Mouse (Mus musculus) limb, embryonic 12.5 days (tissue): ENCODE data around the gene Ube2g2. TPM values are rescaled to one million over a fixed set of nuclear protein-coding genes. Genes with fewer than 3 reads are reported as not detected.
A peak's percentile ranks its signal among the peaks of the same experiment; 100 is the strongest.
"Not testable (repeated sequence)": the region's sequence is repeated elsewhere in the genome, so short reads cannot be mapped to it uniquely, and the experiment has no call there.

ENCODE experiments used
- ATAC-seq: fragments of 200-750 bp; cut with Nextera tagmentation; 2 replicates; pipeline ENCODE4 v1.8.0; 2017; ENCODE audit warnings: low read depth, moderate TSS enrichment; ENCODE audit not compliant: insufficient number of reproducible peaks, insufficient read depth, low FRiP score, low TSS enrichment
- H3K27ac ChIP-seq: fragments of 300-500 bp; sonication (generic); 2 replicates; pipeline ENCODE4 v1.5.1; 2016; ENCODE audit warnings: mild to moderate bottlenecking, moderate library complexity
- H3K27me3 ChIP-seq: fragments of 300-500 bp; sonication (generic); 2 replicates; pipeline ENCODE4 v1.6.1; 2016; ENCODE audit warnings: mild to moderate bottlenecking, moderate library complexity
- H3K36me3 ChIP-seq: fragments of 300-500 bp; sonication (generic); 2 replicates; pipeline ENCODE4 v1.6.1; 2016; ENCODE audit warnings: mild to moderate bottlenecking, moderate library complexity
- H3K4me1 ChIP-seq: fragments of 300-500 bp; sonication (generic); replicated peaks from 2 replicates; pipeline ENCODE4 v1.6.1; 2016
- H3K4me2 ChIP-seq: fragments of 300-500 bp; sonication (generic); 2 replicates; pipeline ENCODE4 v1.6.1; 2016; ENCODE audit warnings: mild to moderate bottlenecking, moderate library complexity
- H3K4me3 ChIP-seq: fragments of 300-500 bp; sonication (generic); replicated peaks from 2 replicates; pipeline ENCODE4 v1.5.1; 2016; ENCODE audit warnings: mild to moderate bottlenecking
- H3K9ac ChIP-seq: fragments of 300-500 bp; sonication (generic); replicated peaks from 2 replicates; pipeline ENCODE4 v1.6.1; 2016; ENCODE audit warnings: mild to moderate bottlenecking, moderate library complexity
- H3K9me3 ChIP-seq: fragments of 300-500 bp; sonication (generic); 2 replicates; pipeline ENCODE4 v1.6.1; 2016; ENCODE audit warnings: mild to moderate bottlenecking, moderate library complexity
- WGBS: fragments of 180-500 bp; shearing (Covaris S2); methylation state at CpG from one replicate; pipeline ENCODE4 v1.1.7; 2016; 5-methylcytosine and 5-hydroxymethylcytosine counted together
- microRNA counts: library from miRNA; unstranded; fragments of <30 nt; microRNA quantifications from one replicate; lab custom pipeline; 2017
- microRNA-seq: library from miRNA; unstranded; fragments of <30 nt; microRNA quantifications from one replicate; pipeline ENCODE4, GENCODE M21; 2017
- polyA plus RNA-seq: library from polyadenylated mRNA; unstranded; fragments of >200 nt; fragmentation: Nextera tagmentation; extraction: Ambion mirVana; gene quantifications from 2 replicates; pipeline ENCODE4 v1.2.1, GENCODE M21; 2016

Gene Ube2g2
- polyA plus RNA-seq, 1 experiment from 2014 or later, result 75.4 TPM

GRCm38 (mm10) chr10:77677562-77677961 is 55.5 kb downstream of the Ube2g2 start:
- 0 out of 2 replicates have a peak, but pooled peaks have one; percentile 4 for ATAC-seq
- Histone ChIP-seq H3K9me3 (no peaks in the 10 kb centered on the region), H3K4me3 (peak overlapping the region; percentile 39), H3K27ac (peak overlapping the region; percentile 53), H3K4me2 (peak overlapping the region; percentile 82), H3K9ac (peak overlapping the region; percentile 48), H3K4me1 (peaks cover 50% of the 10 kb centered on the region), H3K27me3 (peaks cover 47% of the 10 kb centered on the region), H3K36me3 (no peaks in the 10 kb centered on the region)
- WGBS, result under 1% methylated on average over 35 of the region's 35 CpGs

- no peaks in the 10 kb centered on the region for H3K9me3 ChIP-seq
- peaks cover 53% of the 10 kb centered on the region for H3K27me3 ChIP-seq
- no peak overlapping the region for H3K9ac ChIP-seq
- no peaks in the 10 kb centered on the region for H3K36me3 ChIP-seq
- WGBS, result 78% methylated on average over 7 of the region's 7 CpGs
- H3K27ac ChIP-seq, result no peak overlapping the region
- ATAC-seq, result no peak
- H3K4me3 ChIP-seq, result no peak overlapping the region
- peaks cover 50% of the 10 kb centered on the region for H3K4me1 ChIP-seq
- H3K4me2 ChIP-seq, result no peak overlapping the region
Measured at GRCm38 (mm10) chr10:77682994-77683393, 60.9 kb downstream of the Ube2g2 start.

- Histone ChIP-seq H3K9ac (no peak overlapping the region), H3K9me3 (no peaks in the 10 kb centered on the region), H3K36me3 (no peaks in the 10 kb centered on the region), H3K27me3 (peaks cover 55% of the 10 kb centered on the region), H3K27ac (no peak overlapping the region), H3K4me2 (no peak overlapping the region), H3K4me1 (peaks cover 42% of the 10 kb centered on the region), H3K4me3 (no peak overlapping the region)
- no peak for ATAC-seq
- WGBS, result 13% methylated on average over 8 of the region's 8 CpGs
Measured at GRCm38 (mm10) chr10:77684181-77684580, 62.1 kb downstream of the Ube2g2 start.

GRCm38 (mm10) chr10:77685895-77686664 is 64.0 kb downstream of the Ube2g2 start, which contains the start of gene Tspear:
TSS of gene Tspear (plus strand) at chr10:77686569.
- no peak within 1 kb of the TSS for H3K9ac ChIP-seq
- 4% methylated on average over 22 of the region's 22 CpGs for WGBS
- peaks cover 55% of the 10 kb centered on the region for H3K27me3 ChIP-seq
- peaks cover 40% of the 10 kb centered on the region for H3K4me1 ChIP-seq
- H3K36me3 ChIP-seq, result no peaks in the 10 kb centered on the region
- no peak within 1 kb of the TSS for H3K27ac ChIP-seq
- ATAC-seq, result no peak
- no peak within 1 kb of the TSS for H3K4me3 ChIP-seq
- H3K4me2 ChIP-seq, result no peak within 1 kb of the TSS
- H3K9me3 ChIP-seq, result no peaks in the 10 kb centered on the region

- no peaks in the 10 kb centered on the region for H3K36me3 ChIP-seq
- peaks cover 38% of the 10 kb centered on the region for H3K4me1 ChIP-seq
- WGBS, result 13% methylated on average over 10 of the region's 10 CpGs
- no peak overlapping the region for H3K9ac ChIP-seq
- H3K4me3 ChIP-seq, result no peak overlapping the region
- H3K27ac ChIP-seq, result no peak overlapping the region
- H3K4me2 ChIP-seq, result no peak overlapping the region
- no peak for ATAC-seq
- no peaks in the 10 kb centered on the region for H3K9me3 ChIP-seq
- peaks cover 58% of the 10 kb centered on the region for H3K27me3 ChIP-seq
Measured at GRCm38 (mm10) chr10:77687021-77687420, 64.9 kb downstream of the Ube2g2 start.

- not testable (repeated sequence) for H3K36me3 ChIP-seq, H3K4me3 ChIP-seq, H3K9me3 ChIP-seq, H3K27ac ChIP-seq, H3K4me2 ChIP-seq, ATAC-seq, H3K9ac ChIP-seq
- WGBS, result 64% methylated on average over 3 of the region's 3 CpGs
- H3K4me1 ChIP-seq, result peaks cover 39% of the 10 kb centered on the region
- peaks cover 48% of the 10 kb centered on the region for H3K27me3 ChIP-seq
Measured at GRCm38 (mm10) chr10:77690356-77690807, 68.3 kb downstream of the Ube2g2 start, which contains the start of gene Gm19402. TSS of gene Gm19402 (minus strand) at chr10:77690757.

MicroRNAs encoded within 50 kb of the gene (microRNA counts, 519-probe panel; counts per million panel counts)
- not detected for microRNA mmu-miR-1930 (lab: Ali Mortazavi, UCI)

Small RNA genes within 50 kb of the gene (microRNA-seq; reads per million reads assigned to microRNA genes)
- gene Mir1930, result 17.7 reads per million, percentile 31 among the genes with 10 or more reads in this experiment

Other genes starting within 250 kb of the Ube2g2 start
- 6.4 and 7.6 TPM in 2 replicates for gene Adarb1, start 204.0 kb upstream of the Ube2g2 start, polyA plus RNA-seq
- gene Fam207a, start 106.5 kb upstream of the Ube2g2 start, polyA plus RNA-seq, result 46.7 and 46.9 TPM in 2 replicates
- gene Itgb2, start 92.0 kb upstream of the Ube2g2 start, polyA plus RNA-seq, result 0.98 and 1.0 TPM in 2 replicates
- gene Pttg1ip, start 40.6 kb upstream of the Ube2g2 start, polyA plus RNA-seq, result 83.6 and 84.0 TPM in 2 replicates
- 345 and 359 TPM in 2 replicates for gene Sumo3, start 16.2 kb upstream of the Ube2g2 start, polyA plus RNA-seq
- 9.7 and 12.0 TPM in 2 replicates for gene Gm49325, start 16.1 kb upstream of the Ube2g2 start, polyA plus RNA-seq
- 0.50 and 1.3 TPM in 2 replicates for gene Tspear, start 64.3 kb downstream of the Ube2g2 start, polyA plus RNA-seq
- gene Gm19402, start 68.5 kb downstream of the Ube2g2 start, polyA plus RNA-seq, result not detected in 2 replicates
- not detected in 2 replicates for gene Gm9508, start 75.0 kb downstream of the Ube2g2 start, polyA plus RNA-seq
- gene Gm10272, start 84.4 kb downstream of the Ube2g2 start, polyA plus RNA-seq, result not detected in 2 replicates
- gene Gm10024, start 89.2 kb downstream of the Ube2g2 start, polyA plus RNA-seq, result not detected in 2 replicates
- gene Gm10142, start 93.5 kb downstream of the Ube2g2 start, polyA plus RNA-seq, result not detected in 2 replicates
- gene Krtap12-1, start 98.3 kb downstream of the Ube2g2 start, polyA plus RNA-seq, result not detected in 2 replicates
- not detected in 2 replicates for gene Gm10100, start 104.2 kb downstream of the Ube2g2 start, polyA plus RNA-seq
- gene Gm18596, start 120.4 kb downstream of the Ube2g2 start, polyA plus RNA-seq, result not detected in 2 replicates
- not detected in 2 replicates for gene Gm9736, start 129.1 kb downstream of the Ube2g2 start, polyA plus RNA-seq
- not detected in 2 replicates for gene Gm3233, start 137.4 kb downstream of the Ube2g2 start, polyA plus RNA-seq
- gene Gm3238, start 149.1 kb downstream of the Ube2g2 start, polyA plus RNA-seq, result not detected in 2 replicates
- not detected in 2 replicates for gene Gm7138, start 154.7 kb downstream of the Ube2g2 start, polyA plus RNA-seq
- gene Gm3250, start 160.3 kb downstream of the Ube2g2 start, polyA plus RNA-seq, result not detected in 2 replicates
- gene Gm7137, start 165.9 kb downstream of the Ube2g2 start, polyA plus RNA-seq, result not detected in 2 replicates
- not detected in 2 replicates for gene Gm9639, start 172.8 kb downstream of the Ube2g2 start, polyA plus RNA-seq
- not detected in 2 replicates for gene Gm19668, start 176.9 kb downstream of the Ube2g2 start, polyA plus RNA-seq
- gene Gm9507, start 189.6 kb downstream of the Ube2g2 start, polyA plus RNA-seq, result not detected in 2 replicates
- not detected in 2 replicates for gene Gm2696, start 192.4 kb downstream of the Ube2g2 start, polyA plus RNA-seq
- not detected in 2 replicates for gene Krtap10-4, start 204.8 kb downstream of the Ube2g2 start, polyA plus RNA-seq
- gene Krtap10-10, start 213.7 kb downstream of the Ube2g2 start, polyA plus RNA-seq, result not detected in 2 replicates
- not detected in 2 replicates for gene Gm36176, start 224.5 kb downstream of the Ube2g2 start, polyA plus RNA-seq
- not detected in 2 replicates for gene Gm10318, start 230.6 kb downstream of the Ube2g2 start, polyA plus RNA-seq
- gene Gm3285, start 239.7 kb downstream of the Ube2g2 start, polyA plus RNA-seq, result not detected in 2 replicates